ENCODE assay signal across 7 mouse cellular contexts in genomic region chr4:62722021-62722426, GRCm38 (mm10).
A peak's percentile ranks its signal among the peaks of the same experiment; 100 is the strongest.
DNase-seq lines count a peak whose midpoint lies in the region; ATAC-seq and TF ChIP-seq lines count a peak whose summit lies in the region.

No protein-coding gene starts in this region.

- H3K27me3 ChIP-seq in kidney, embryonic 14.5 days (ENCODE audit: control insufficient read depth, insufficient read depth, low read length): no peaks in the 10 kb centered on the region
- H3K27me3 ChIP-seq in heart, postnatal 0 days (ENCODE audit: control insufficient read depth, insufficient read depth, low read length): no peaks in the 10 kb centered on the region
- H3K27me3 ChIP-seq in liver, embryonic 13.5 days: no peaks in the 10 kb centered on the region

- ATAC-seq in kidney, embryonic 14.5 days (ENCODE audit: low FRiP score, low TSS enrichment): peak; percentile 66; the same call in 1 of the 2 replicates
- ATAC-seq in heart, postnatal 0 days (ENCODE audit: insufficient read depth, low read depth): peak; percentile 73
- peak; percentile 70 for ATAC-seq in liver, embryonic 13.5 days (ENCODE audit: low read depth)

- H3K9ac ChIP-seq in kidney, embryonic 14.5 days (ENCODE audit: low read depth, low read length): no peak overlapping the region
- H3K9ac ChIP-seq in heart, postnatal 0 days (replicated peaks; ENCODE audit: low read depth, low read length): peak overlapping the region; percentile 15; the same call in 1 of the 2 replicates
- no peak overlapping the region for H3K9ac ChIP-seq in liver, embryonic 13.5 days

- WGBS in kidney, embryonic 14.5 days: 37% methylated on average over 3 of the region's 3 CpGs
- WGBS in heart, postnatal 0 days: 18% methylated on average over 3 of the region's 3 CpGs
- 37% methylated on average over 3 of the region's 3 CpGs for WGBS in liver, embryonic 13.5 days (ENCODE audit: insufficient replicate concordance)

- peaks cover 10% of the 10 kb centered on the region for H3K9me3 ChIP-seq in kidney, embryonic 14.5 days (ENCODE audit: control insufficient read depth, low read length)
- no peaks in the 10 kb centered on the region for H3K9me3 ChIP-seq in heart, postnatal 0 days (replicated peaks; ENCODE audit: control insufficient read depth, low read length)
- H3K9me3 ChIP-seq in liver, embryonic 13.5 days (replicated peaks): no peaks in the 10 kb centered on the region

- H3K4me1 ChIP-seq in kidney, embryonic 14.5 days (ENCODE audit: control insufficient read depth, insufficient read depth, low read length): peaks cover 8% of the 10 kb centered on the region; the same call in 1 of the 2 replicates
- H3K4me1 ChIP-seq in heart, postnatal 0 days (ENCODE audit: control insufficient read depth, insufficient read depth): peaks cover 15% of the 10 kb centered on the region
- H3K4me1 ChIP-seq in liver, embryonic 13.5 days (replicated peaks): peaks cover 11% of the 10 kb centered on the region

- DNase-seq in kidney, postnatal 14 days: no peak
- peak; percentile 68 for DNase-seq in embryo, embryonic 11 days
- no peak for DNase-seq in heart, postnatal 0 days (ENCODE audit: low spot score)
- DNase-seq in liver, embryonic 13.5 days: no peak
- DNase-seq in layer of hippocampus, adult 8-10 months (ENCODE audit: low spot score in 2 of 2): no peak
- DNase-seq in layer of hippocampus, postnatal 10 days (ENCODE audit: low spot score in 2 of 2): no peak

- no peak overlapping the region for H3K4me2 ChIP-seq in kidney, embryonic 14.5 days (replicated peaks; ENCODE audit: low read depth, low read length)
- H3K4me2 ChIP-seq in heart, postnatal 0 days (ENCODE audit: low read depth, low read length): no peak overlapping the region
- H3K4me2 ChIP-seq in liver, embryonic 13.5 days: no peak overlapping the region

- H3K36me3 ChIP-seq in kidney, embryonic 14.5 days (ENCODE audit: control insufficient read depth, insufficient read depth, low read length): no peaks in the 10 kb centered on the region
- no peaks in the 10 kb centered on the region for H3K36me3 ChIP-seq in heart, postnatal 0 days (replicated peaks; ENCODE audit: control insufficient read depth, insufficient read depth, low read length)
- H3K36me3 ChIP-seq in liver, embryonic 13.5 days: no peaks in the 10 kb centered on the region

- peak overlapping the region; percentile 48; the same call in 1 of the 2 replicates for H3K27ac ChIP-seq in kidney, embryonic 14.5 days (ENCODE audit: low read depth, low read length)
- peak overlapping the region; percentile 63 for H3K27ac ChIP-seq in heart, postnatal 0 days (ENCODE audit: low read depth)
- no peak overlapping the region for H3K27ac ChIP-seq in liver, embryonic 13.5 days

- no peak for TF ChIP-seq EP300 in heart, postnatal 0 days (IDR thresholded peaks at IDR 0.05; ENCODE audit: low read depth)

- TF ChIP-seq CTCF in heart, postnatal 0 days (IDR thresholded peaks at IDR 0.05; ENCODE audit: low read depth): no peak

- no peak overlapping the region for H3K4me3 ChIP-seq in kidney, embryonic 14.5 days (ENCODE audit: low read length)
- no peak overlapping the region for H3K4me3 ChIP-seq in heart, postnatal 0 days (ENCODE audit: low read depth, low read length)
- H3K4me3 ChIP-seq in liver, embryonic 13.5 days (replicated peaks): no peak overlapping the region
